Mouse (Mus musculus) naive thymus-derived CD4-positive, alpha-beta T cell, adult 2 months (primary cell): Measurements from ENCODE around the gene Spo11.

Source experiments
- DNase-seq: peaks from one replicate; pipeline ENCODE4 v3.0.0-alpha.2; 2011; ENCODE audit warnings: low read depth

Spo11 gene

GRCm38 (mm10) chr2:173030591-173031338, 53.3 kb downstream of the Spo11 start:
- peak; percentile 58 for DNase-seq

- DNase-seq: peak; percentile 62
Measured at GRCm38 (mm10) chr2:173033531-173033930, 56.0 kb downstream of the Spo11 start.

- peak; percentile 31 for DNase-seq
Measured at GRCm38 (mm10) chr2:173034998-173035397, 57.5 kb downstream of the Spo11 start.

GRCm38 (mm10) chr2:173035653-173036052, 58.2 kb downstream of the Spo11 start:
- DNase-seq: no peak

GRCm38 (mm10) chr2:173036055-173036454, 58.6 kb downstream of the Spo11 start:
- DNase-seq: no peak

GRCm38 (mm10) chr2:173036611-173037010, 59.1 kb downstream of the Spo11 start:
- no peak for DNase-seq

- no peak for DNase-seq
Measured at GRCm38 (mm10) chr2:173037347-173037746, 59.8 kb downstream of the Spo11 start.

- peak; percentile 65 for DNase-seq
Measured at GRCm38 (mm10) chr2:173037827-173038607, 60.5 kb downstream of the Spo11 start.

- peak; percentile 54 for DNase-seq
Measured at GRCm38 (mm10) chr2:173039041-173039440, 61.5 kb downstream of the Spo11 start.

- DNase-seq: no peak
Measured at GRCm38 (mm10) chr2:173040803-173041202, 63.3 kb downstream of the Spo11 start.

- no peak for DNase-seq
Measured at GRCm38 (mm10) chr2:173041242-173041641, 63.7 kb downstream of the Spo11 start.

- no peak for DNase-seq
Measured at GRCm38 (mm10) chr2:173041893-173042292, 64.4 kb downstream of the Spo11 start.

- no peak for DNase-seq
Measured at GRCm38 (mm10) chr2:173042504-173043162, 65.1 kb downstream of the Spo11 start.
